Mouse (Mus musculus) cerebellum, postnatal 4 days (tissue): Measurements from ENCODE around the gene Map2k3.
"Not testable (repeated sequence)": the region's sequence is repeated elsewhere in the genome, so short reads cannot be mapped to it uniquely, and the experiment has no call there.

ENCODE experiments used
- DNase-seq, 2 experiments: peaks; one replicate each; pipeline ENCODE4 v3.0.0; 2022; ENCODE audit warnings: low spot score in 2 of 2, mixed read lengths in 1 of 2

Map2k3 gene

DNA sequence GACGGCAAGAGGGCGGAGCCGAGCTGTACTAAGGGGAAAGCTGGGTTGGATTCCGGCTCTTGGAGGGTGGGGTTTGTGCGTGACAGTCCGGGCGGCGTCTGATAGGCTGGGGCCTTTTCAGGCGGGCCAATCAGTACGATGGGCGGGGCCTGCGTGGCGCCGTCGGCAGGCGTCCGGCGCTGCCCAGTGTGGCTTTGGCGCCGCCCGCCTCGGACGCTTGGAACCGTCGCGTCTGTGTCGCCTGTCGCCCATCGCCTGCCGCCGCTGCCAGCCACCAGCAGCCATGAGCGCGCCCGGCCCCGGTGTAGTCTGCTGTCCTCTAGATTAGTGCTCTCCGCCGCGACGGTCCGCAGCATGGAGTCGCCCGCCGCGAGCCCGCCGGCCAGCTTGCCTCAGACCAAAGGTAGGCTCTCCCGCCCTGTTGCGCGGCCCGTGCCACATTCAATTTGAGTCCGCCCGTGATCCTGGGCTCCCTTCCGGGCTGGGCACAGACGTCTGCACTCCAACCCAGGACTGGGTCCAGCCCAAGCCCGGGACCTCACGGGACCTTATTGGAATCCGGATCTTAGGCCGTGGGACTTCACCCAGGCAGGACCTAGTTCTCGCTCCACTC is at the start of gene Map2k3:
Gene Map2k3 (plus strand): TSS at position 165 of the 613 bp plus-strand sequence.
- peak; percentile 92 to 96 for DNase-seq

DNA sequence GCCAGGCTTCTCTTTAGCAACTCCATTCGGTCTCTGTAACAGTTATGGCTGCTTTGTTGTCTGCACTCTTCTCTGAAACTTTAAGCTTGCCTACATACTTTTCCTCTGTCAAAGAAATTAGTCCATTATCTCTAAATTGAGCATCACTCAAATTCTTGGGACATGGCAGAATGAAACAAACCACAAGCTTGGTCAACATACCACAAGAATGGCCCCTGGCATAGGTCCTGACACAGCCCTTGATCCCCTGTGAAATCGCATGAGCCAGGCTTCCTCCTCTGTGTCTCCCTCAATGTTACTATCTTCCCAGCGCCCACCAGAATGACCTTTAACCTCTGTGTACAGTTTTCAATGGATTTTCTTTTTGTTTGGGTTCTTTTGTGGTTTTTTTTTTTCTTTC is 49.4 kb upstream of the Map2k3 start:
- no peak for DNase-seq

DNA sequence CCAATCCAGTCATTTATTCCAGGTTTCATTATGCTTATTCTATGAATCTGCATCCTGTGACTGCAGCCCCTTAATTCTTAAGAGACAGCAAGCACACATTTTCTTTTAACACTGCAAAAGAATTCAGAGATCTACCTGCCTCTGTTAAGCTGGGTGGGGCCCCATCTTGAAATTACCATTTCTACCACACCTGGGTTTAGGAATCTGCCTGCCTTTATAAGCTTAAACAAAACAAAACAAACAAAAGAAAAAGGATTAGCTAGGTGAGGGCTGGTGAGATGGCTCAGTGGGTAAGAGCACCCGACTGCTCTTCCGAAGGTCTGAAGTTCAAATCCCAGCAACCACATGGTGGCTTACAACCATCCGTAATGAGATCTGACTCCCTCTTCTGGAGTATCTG is 44.8 kb upstream of the Map2k3 start:
- DNase-seq = not testable (repeated sequence)

GRCm38 (mm10) chr11:60889861-60890260 is 42.0 kb upstream of the Map2k3 start:
- no peak for DNase-seq

DNA sequence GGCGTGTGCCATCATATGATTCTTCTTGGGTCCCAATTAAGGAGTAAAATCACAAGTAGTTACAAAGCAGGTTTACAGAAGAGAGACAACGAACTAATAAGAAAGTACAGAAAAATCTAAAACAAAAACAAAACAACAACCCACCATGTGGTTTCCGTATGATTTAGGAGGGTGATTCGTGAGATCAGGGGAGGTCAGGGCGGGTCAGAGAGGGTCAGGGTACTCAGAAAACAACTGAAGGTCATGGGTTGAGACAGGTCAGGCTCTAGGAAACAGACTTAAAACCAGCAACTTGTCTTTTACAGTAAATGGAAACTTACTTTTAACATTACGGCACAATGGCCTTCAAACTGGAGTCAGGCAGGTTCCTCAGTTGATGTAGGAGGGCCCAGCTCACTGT is 41.5 kb upstream of the Map2k3 start:
- DNase-seq = no peak

- no peak for DNase-seq
These were observed 41.1 kb upstream of the Map2k3 start for GRCm38 (mm10) chr11:60890744-60891143.

- DNase-seq = no peak
These were observed 35.9 kb upstream of the Map2k3 start for GRCm38 (mm10) chr11:60895915-60896314.

DNA sequence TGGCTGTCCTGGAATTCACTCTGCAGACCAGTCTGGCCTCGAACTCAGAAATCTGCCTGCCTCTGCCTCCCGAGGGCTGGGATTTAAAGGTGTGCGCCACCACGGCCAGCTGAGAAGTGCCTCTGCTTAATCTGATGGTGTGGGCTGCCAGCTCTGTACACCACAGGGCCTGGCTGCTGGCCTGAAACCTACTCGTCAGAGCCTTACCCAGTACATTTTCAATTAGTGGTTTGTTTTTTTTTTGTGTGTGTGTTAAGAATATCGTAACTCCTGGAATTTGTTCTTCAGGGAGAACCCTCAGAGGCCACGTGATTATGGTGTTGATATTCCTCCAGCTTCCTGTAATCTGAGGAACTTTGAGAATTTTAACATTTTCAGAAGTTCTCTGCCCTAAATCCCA is 29.8 kb upstream of the Map2k3 start:
- DNase-seq = no peak

GRCm38 (mm10) chr11:60902486-60902885 is 29.3 kb upstream of the Map2k3 start:
- no peak for DNase-seq

- no peak for DNase-seq
These were observed 28.2 kb upstream of the Map2k3 start for GRCm38 (mm10) chr11:60903661-60904061.

GRCm38 (mm10) chr11:60905407-60906120 is 26.3 kb upstream of the Map2k3 start:
- no peak for DNase-seq

- no peak for DNase-seq
These were observed 25.4 kb upstream of the Map2k3 start for GRCm38 (mm10) chr11:60906449-60906848.

DNA sequence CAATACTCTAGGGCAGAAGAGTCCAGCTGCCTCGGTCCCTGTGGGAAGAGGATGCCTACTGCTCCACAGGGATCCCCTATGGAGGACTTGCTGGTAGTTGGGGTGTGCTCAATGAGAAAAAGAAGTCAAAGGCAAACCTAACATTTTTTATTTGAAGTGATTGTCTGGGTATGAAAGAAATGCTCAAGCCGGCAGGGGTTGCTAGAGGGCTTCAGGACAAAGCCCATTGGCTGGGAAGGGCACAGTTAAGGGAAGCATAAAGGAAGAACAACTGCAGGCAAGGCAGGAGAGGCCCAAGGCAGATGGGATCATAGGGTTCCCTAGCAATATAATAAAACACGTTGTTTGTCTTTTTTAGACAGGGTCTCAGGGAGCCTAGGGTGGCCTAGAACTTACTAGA is 23.8 kb upstream of the Map2k3 start:
- no peak for DNase-seq

DNA sequence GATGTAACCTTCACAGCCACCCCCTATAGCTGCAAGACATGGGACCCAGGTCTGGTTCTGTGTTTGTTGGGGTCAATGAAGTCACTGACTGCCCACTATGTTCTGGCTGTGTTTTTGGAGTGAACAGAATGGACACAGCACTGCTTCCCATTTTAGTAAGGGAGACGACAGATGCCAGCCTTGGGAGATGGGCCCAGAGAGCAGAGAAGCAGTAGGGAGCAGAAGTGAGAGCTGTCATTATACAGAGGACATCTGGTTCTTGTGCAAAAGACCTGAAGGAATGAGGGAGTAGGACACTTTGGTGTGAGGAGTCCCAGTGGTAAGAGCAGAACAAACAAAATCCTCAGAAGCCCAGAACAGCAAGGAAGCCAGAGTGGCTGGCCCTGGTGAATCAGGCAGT is 22.2 kb upstream of the Map2k3 start:
- no peak for DNase-seq

GRCm38 (mm10) chr11:60912525-60912973 is 19.3 kb upstream of the Map2k3 start:
- DNase-seq = no peak

DNA sequence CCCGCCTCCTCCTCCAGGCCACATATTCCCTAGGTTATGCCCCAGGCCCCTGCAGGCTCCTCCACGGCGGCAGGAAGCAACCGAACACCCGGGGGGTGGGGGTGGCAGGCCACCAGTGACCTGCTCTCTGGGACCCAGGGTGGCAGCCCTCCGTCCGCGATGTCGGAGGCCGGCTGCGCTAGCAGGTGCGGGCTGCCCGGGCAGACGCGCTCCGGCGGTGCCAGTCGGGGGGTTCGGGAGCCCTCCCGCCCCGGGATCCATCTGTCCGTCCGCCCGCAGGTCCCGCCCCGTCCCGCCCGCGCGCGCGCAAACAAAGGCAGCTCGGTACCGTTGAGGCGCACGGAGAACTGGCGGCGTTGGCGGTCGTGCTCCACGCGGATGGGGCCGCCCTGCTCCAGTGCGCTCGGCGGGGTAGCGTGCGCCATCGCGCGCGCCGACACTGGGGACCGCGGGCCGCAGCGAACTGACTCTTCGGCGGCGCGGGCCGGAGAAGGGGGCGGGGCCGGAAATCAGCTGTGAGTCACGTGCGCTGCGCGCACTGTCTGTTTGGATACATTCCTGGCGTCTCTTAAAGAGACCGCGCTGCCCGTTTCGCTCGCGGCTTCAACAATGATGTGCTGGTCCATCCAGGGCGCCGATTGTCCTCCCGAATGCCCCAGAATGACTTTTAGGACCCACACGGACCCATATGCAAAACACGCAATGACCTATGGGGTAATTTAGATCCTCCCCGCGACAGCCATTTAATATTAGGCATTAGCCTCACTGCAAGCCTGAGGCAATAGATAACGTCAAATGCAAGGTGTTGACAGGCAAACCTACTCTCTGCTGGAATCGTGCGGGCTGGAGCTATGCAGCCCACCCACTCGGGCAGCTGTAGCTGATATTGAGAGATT is 18.3 kb upstream of the Map2k3 start:
- DNase-seq = peak; percentile 89 to 91

DNA sequence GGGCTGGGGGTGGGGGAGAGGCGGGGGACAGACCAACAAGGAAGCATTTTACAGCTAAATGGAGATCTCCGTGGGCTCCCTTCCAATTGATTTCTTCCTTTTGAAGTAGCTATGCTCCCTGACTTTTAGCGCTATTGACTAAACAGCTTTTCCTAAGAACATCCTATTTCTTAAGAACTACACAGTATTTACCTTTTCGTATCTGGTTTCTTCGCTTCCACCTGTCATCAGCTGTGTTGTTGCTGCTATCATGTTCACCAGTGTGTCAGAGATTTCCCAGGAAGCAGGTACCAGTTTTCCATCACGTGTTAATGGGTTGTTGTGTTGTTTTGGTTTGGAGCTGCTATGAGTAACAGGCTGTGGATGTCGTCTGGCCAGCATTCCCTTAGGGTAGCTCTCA is 17.3 kb upstream of the Map2k3 start, which contains the start of gene Natd1:
Gene Natd1 (minus strand): TSS at position 260 of the 400 bp plus-strand sequence.
- DNase-seq = no peak

- no peak for DNase-seq
These were observed 16.6 kb upstream of the Map2k3 start for GRCm38 (mm10) chr11:60915201-60915600.

DNA sequence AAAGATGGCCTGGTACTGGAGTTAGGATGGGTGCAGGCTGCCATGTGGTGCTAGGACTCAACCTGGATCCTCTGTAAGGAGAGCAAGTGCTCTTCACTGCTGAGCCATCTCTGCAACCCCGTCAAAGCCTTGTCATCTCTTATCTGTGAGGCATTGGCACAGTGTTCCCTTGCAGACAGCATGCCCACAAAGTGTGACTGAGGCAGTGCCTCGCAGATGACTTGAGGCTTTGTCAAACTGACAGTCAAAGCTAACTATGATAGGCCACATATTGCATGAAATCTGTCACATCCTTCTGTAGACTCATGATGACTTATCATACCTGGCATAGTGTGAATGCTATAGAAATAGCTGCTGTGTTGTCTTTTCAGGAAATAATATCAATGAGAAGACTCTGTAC is 11.8 kb upstream of the Map2k3 start:
- no peak for DNase-seq

GRCm38 (mm10) chr11:60922195-60922594 is 9.6 kb upstream of the Map2k3 start:
- no peak for DNase-seq

GRCm38 (mm10) chr11:60922964-60923363 is 8.9 kb upstream of the Map2k3 start:
- no peak for DNase-seq

DNA sequence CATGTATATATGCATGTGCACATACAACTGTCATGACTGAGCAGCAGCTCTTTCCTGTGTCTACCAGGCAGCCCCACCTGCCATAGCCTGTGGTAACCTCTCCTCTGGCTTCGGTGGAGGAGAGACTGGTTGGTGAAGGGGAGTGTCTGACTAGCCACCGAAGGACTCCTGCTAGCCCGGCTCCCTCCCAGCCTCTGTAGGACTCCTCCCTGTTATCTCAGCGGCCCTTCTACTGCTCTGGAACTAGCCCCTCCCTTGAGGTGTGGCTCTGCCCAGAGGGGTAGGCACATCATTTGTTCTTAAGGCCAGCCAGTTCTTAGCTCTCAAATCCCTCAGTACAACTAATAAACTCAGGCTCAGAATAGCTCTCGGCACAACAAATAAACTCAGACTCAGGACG is 7.3 kb upstream of the Map2k3 start:
- DNase-seq = no peak
